Mouse (Mus musculus) C2C12 (cell line): ENCODE measurements around the gene Inpp5e.

Experiments used
- CTCF ChIP-seq: IDR thresholded peaks from one replicate; pipeline ENCODE4 v1.5.1; 2011; ENCODE audit not compliant: control insufficient read depth, insufficient read depth, insufficient read length
- MAX ChIP-seq: IDR thresholded peaks from one replicate; pipeline ENCODE4 v1.6.1; 2011; ENCODE audit warnings: mild to moderate bottlenecking, control low read depth
- USF1 ChIP-seq: IDR thresholded peaks from one replicate; pipeline ENCODE4 v1.6.1; 2011; ENCODE audit warnings: low read depth, mild to moderate bottlenecking, control low read depth, moderate library complexity

DNA sequence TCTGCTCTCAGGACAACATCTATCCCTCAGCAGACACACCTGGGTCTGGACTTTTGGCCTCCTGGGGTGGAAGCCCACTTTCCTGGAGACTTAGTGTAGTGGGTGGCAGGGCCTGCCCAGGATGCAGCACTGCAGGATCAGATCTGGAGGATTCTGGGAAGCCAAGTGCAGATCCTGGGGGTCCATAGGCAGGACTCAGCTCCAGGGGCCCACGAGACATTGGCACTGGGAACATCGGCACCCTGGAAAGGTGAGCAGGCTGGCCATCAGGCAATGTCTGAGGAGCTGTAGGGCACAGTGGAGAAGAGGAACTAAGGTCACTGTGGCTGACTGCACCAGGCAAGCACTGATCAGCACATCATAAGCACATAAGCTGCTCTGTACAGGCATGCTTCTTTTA, 13.0 kb upstream of the Inpp5e start:
- TF ChIP-seq CTCF (no peak), USF1 (no peak), MAX (no peak)
